Mouse (Mus musculus): ENCODE results near the gene Olfr1293-ps. TPM values are rescaled to one million over a fixed set of nuclear protein-coding genes. Genes with fewer than 3 reads are reported as not detected.

Gene Olfr1293-ps
- not detected for polyA plus RNA-seq (2017; shearing (Covaris generic))

GRCm38 (mm10) chr2:111524903-111525302 is at the start of gene Olfr1293-ps:
Gene Olfr1293-ps (plus strand): TSS chr2:111525203.

GRCm38 (mm10) chr2:111480519-111480918 is 44.5 kb upstream of the Olfr1293-ps start, which contains the start of gene Olfr1289:
Gene Olfr1289 (plus strand): TSS chr2:111480819.

GRCm38 (mm10) chr2:111493729-111494128 is 31.3 kb upstream of the Olfr1293-ps start, which contains the start of gene Olfr1290:
Gene Olfr1290 (minus strand): TSS chr2:111493829.

GRCm38 (mm10) chr2:111496880-111497279 is 28.1 kb upstream of the Olfr1293-ps start, which contains the start of gene Olfr1291-ps1:
Gene Olfr1291-ps1 (plus strand): TSS chr2:111497180.

GRCm38 (mm10) chr2:111540191-111540590 is 15.2 kb downstream of the Olfr1293-ps start, which contains the start of gene Olfr1294:
Gene Olfr1294 (minus strand): TSS chr2:111540291.

GRCm38 (mm10) chr2:111569581-111569980 is 44.6 kb downstream of the Olfr1293-ps start, which contains the start of gene Olfr1295:
Gene Olfr1295 (minus strand): TSS chr2:111569681.

Other genes starting within 250 kb of the Olfr1293-ps start
- not detected for gene Olfr1278, start 235.1 kb upstream of the Olfr1293-ps start, polyA plus RNA-seq (2017; shearing (Covaris generic))
- gene Olfr1279, start 224.6 kb upstream of the Olfr1293-ps start, polyA plus RNA-seq (2017; shearing (Covaris generic)) = not detected
- gene Olfr1280, start 211.2 kb upstream of the Olfr1293-ps start, polyA plus RNA-seq (2017; shearing (Covaris generic)) = not detected
- not detected for gene Olfr1281, start 198.7 kb upstream of the Olfr1293-ps start, polyA plus RNA-seq (2017; shearing (Covaris generic))
- gene Olfr1282, start 189.1 kb upstream of the Olfr1293-ps start, polyA plus RNA-seq (2017; shearing (Covaris generic)) = not detected
- not detected for gene Olfr1283, start 158.4 kb upstream of the Olfr1293-ps start, polyA plus RNA-seq (2017; shearing (Covaris generic))
- gene Olfr1284, start 149.7 kb upstream of the Olfr1293-ps start, polyA plus RNA-seq (2017; shearing (Covaris generic)) = not detected
- gene Olfr1286, start 102.1 kb upstream of the Olfr1293-ps start, polyA plus RNA-seq (2017; shearing (Covaris generic)) = not detected
- not detected for gene Olfr1287, start 76.1 kb upstream of the Olfr1293-ps start, polyA plus RNA-seq (2017; shearing (Covaris generic))
- not detected for gene Olfr1288, start 51.1 kb upstream of the Olfr1293-ps start, polyA plus RNA-seq (2017; shearing (Covaris generic))
- gene Olfr1289, start 44.4 kb upstream of the Olfr1293-ps start, polyA plus RNA-seq (2017; shearing (Covaris generic)) = not detected
- not detected for gene Olfr1290, start 31.4 kb upstream of the Olfr1293-ps start, polyA plus RNA-seq (2017; shearing (Covaris generic))
- 0.10 TPM for gene Olfr1291-ps1, start 28.0 kb upstream of the Olfr1293-ps start, polyA plus RNA-seq (2017; shearing (Covaris generic))
- gene Olfr1294, start 15.1 kb downstream of the Olfr1293-ps start, polyA plus RNA-seq (2017; shearing (Covaris generic)) = not detected
- gene Olfr1295, start 44.5 kb downstream of the Olfr1293-ps start, polyA plus RNA-seq (2017; shearing (Covaris generic)) = not detected
- not detected for gene Olfr1297, start 101.3 kb downstream of the Olfr1293-ps start, polyA plus RNA-seq (2017; shearing (Covaris generic))
- gene Olfr1298, start 124.0 kb downstream of the Olfr1293-ps start, polyA plus RNA-seq (2017; shearing (Covaris generic)) = not detected
- gene Olfr1299, start 136.2 kb downstream of the Olfr1293-ps start, polyA plus RNA-seq (2017; shearing (Covaris generic)) = not detected
- gene Olfr1301, start 225.8 kb downstream of the Olfr1293-ps start, polyA plus RNA-seq (2017; shearing (Covaris generic)) = 0.10 TPM